Mouse (Mus musculus) small intestine, adult 2 months (tissue): ENCODE results near the gene Sulf2.

ENCODE experiments used
- CTCF ChIP-seq: fragments of 200-500 bp; IDR thresholded peaks from 2 replicates; pipeline ENCODE4 v1.5.1; 2012; ENCODE audit warnings: low read depth, mild to moderate bottlenecking, control low read depth, inconsistent platforms, low read length, moderate library complexity, mixed read lengths; ENCODE audit not compliant: insufficient replicate concordance, insufficient read length; ENCODE audit errors: extremely low read depth
- POLR2A ChIP-seq: fragments of 200-500 bp; IDR thresholded peaks from 2 replicates; pipeline ENCODE4 v1.6.1; 2012; ENCODE audit warnings: low read depth, mild to moderate bottlenecking, control low read depth, inconsistent platforms, low read length, moderate library complexity

GRCm38 (mm10) chr2:166034967-166035490 is 120.4 kb downstream of the Sulf2 start:
- TF ChIP-seq CTCF (no peak), POLR2A (no peak)
